Mouse (Mus musculus) cerebellum, adult 2 months (tissue): ENCODE measurements around the gene H2afj. TPM values are rescaled to one million over a fixed set of nuclear protein-coding genes. Genes with fewer than 3 reads are reported as not detected.

ENCODE experiments used
- DNase-seq, 2 experiments: peaks; one replicate each; pipeline ENCODE4 v3.0.0; 2021
- H3K27ac ChIP-seq: fragments of 200-500 bp; 2 replicates; pipeline ENCODE4 v1.5.1; 2012; ENCODE audit warnings: low read length, control low read depth, inconsistent platforms; ENCODE audit not compliant: insufficient read depth
- H3K27me3 ChIP-seq: fragments of 200-500 bp; 2 replicates; pipeline ENCODE4 v1.6.1; 2012; ENCODE audit warnings: inconsistent platforms, mild to moderate bottlenecking, low read length, moderate library complexity; ENCODE audit not compliant: control insufficient read depth, insufficient read depth
- H3K4me1 ChIP-seq: fragments of 200-500 bp; 2 replicates; pipeline ENCODE4 v1.6.1; 2011; ENCODE audit warnings: low read length; ENCODE audit not compliant: control insufficient read depth, insufficient read depth
- H3K4me3 ChIP-seq: fragments of 200-500 bp; replicated peaks from 2 replicates; pipeline ENCODE3; 2011; ENCODE audit warnings: mild to moderate bottlenecking, low read depth, low read length, control low read depth; ENCODE audit not compliant: insufficient read depth
- CTCF ChIP-seq: fragments of 200-500 bp; IDR thresholded peaks from 2 replicates; pipeline ENCODE4 v1.5.1; 2011; ENCODE audit warnings: low read depth, mild to moderate bottlenecking, control low read depth, low read length, moderate library complexity, borderline replicate concordance; ENCODE audit not compliant: insufficient read depth
- POLR2A ChIP-seq: fragments of 200-500 bp; IDR thresholded peaks from 2 replicates; pipeline ENCODE4 v1.6.1; 2011; ENCODE audit warnings: low read length, control low read depth, borderline replicate concordance; ENCODE audit not compliant: insufficient read depth
- WGBS: fragments of 180-500 bp; shearing (Covaris S2); methylation state at CpG from one replicate; pipeline ENCODE4 v1.1.7; 2018; 5-methylcytosine and 5-hydroxymethylcytosine counted together
- polyA plus RNA-seq: library from polyadenylated mRNA; depleted of rRNA; stranded (reverse); fragments of >200 nt; gene quantifications from 2 replicates; pipeline ENCODE4 v1.2.3, GENCODE M21; 2012

Gene H2afj
- polyA plus RNA-seq, 1 experiment = 88.9 TPM

GRCm38 (mm10) chr6:136837323-136837722 is 29.3 kb downstream of the H2afj start:
- 74% methylated on average over 3 of the region's 3 CpGs for WGBS
- no peaks in the 10 kb centered on the region for H3K27me3 ChIP-seq
- no peaks in the 10 kb centered on the region for H3K4me1 ChIP-seq
- DNase-seq = no peak
- no peak overlapping the region for H3K4me3 ChIP-seq
- no peak for TF ChIP-seq POLR2A
- TF ChIP-seq CTCF = no peak
- H3K27ac ChIP-seq = no peak overlapping the region

- Histone ChIP-seq H3K4me1 (no peaks in the 10 kb centered on the region), H3K27me3 (no peaks in the 10 kb centered on the region), H3K4me3 (no peak overlapping the region), H3K27ac (no peak overlapping the region; the same call in 1 of the 2 replicates)
- DNase-seq = no peak
- 54% methylated on average over 2 of the region's 2 CpGs for WGBS
- TF ChIP-seq POLR2A (no peak), CTCF (no peak)
Observed at GRCm38 (mm10) chr6:136844903-136845302, 36.9 kb downstream of the H2afj start.

GRCm38 (mm10) chr6:136845706-136846480 is 37.8 kb downstream of the H2afj start:
- Histone ChIP-seq H3K4me3 (no peak overlapping the region), H3K4me1 (no peaks in the 10 kb centered on the region), H3K27me3 (no peaks in the 10 kb centered on the region), H3K27ac (peak overlapping the region; percentile 53; the same call in 1 of the 2 replicates)
- TF ChIP-seq CTCF (no peak), POLR2A (no peak)
- DNase-seq = no peak
- 66% methylated on average over 5 of the region's 5 CpGs for WGBS

DNA sequence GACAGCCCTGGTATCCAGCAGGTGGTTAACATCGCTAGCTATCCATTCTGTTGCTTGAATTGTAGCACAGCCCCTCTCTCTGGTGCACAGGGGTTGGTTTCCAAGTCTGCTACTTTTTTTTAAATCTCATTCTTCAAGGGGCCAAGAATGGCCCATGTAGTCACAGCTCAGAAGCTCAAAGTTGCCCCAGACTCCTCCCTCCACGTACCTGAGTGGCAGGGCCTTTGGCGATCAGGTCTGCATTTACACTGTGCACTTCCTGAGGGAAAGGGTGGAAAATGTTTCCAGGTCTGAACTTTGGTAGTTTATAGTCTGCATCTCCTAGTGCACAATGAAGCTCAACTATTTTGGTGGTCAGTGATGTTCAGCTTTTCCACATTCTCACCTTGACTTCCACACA is 39.2 kb downstream of the H2afj start:
- 98% methylated on average over 3 of the region's 3 CpGs for WGBS
- H3K4me1 ChIP-seq = no peaks in the 10 kb centered on the region
- H3K27ac ChIP-seq = no peak overlapping the region
- TF ChIP-seq CTCF (no peak), POLR2A (no peak)
- DNase-seq = no peak
- H3K27me3 ChIP-seq = no peaks in the 10 kb centered on the region
- no peak overlapping the region for H3K4me3 ChIP-seq

GRCm38 (mm10) chr6:136847790-136848189 is 39.7 kb downstream of the H2afj start:
- TF ChIP-seq POLR2A = no peak
- peak; percentile 34 for TF ChIP-seq CTCF
- 27% methylated on average over 2 of the region's 2 CpGs for WGBS
- peak; percentile 20 to 26 for DNase-seq
- Histone ChIP-seq H3K4me1 (no peaks in the 10 kb centered on the region), H3K27me3 (no peaks in the 10 kb centered on the region), H3K4me3 (no peak overlapping the region), H3K27ac (no peak overlapping the region)

- WGBS = 86% methylated on average over 8 of the region's 8 CpGs
- Histone ChIP-seq H3K4me1 (no peaks in the 10 kb centered on the region), H3K4me3 (no peak overlapping the region), H3K27me3 (no peaks in the 10 kb centered on the region), H3K27ac (no peak overlapping the region)
- no peak for TF ChIP-seq POLR2A
- no peak for DNase-seq
Observed at GRCm38 (mm10) chr6:136848399-136848798, 40.4 kb downstream of the H2afj start.

GRCm38 (mm10) chr6:136848971-136849370 is 40.9 kb downstream of the H2afj start:
- no peaks in the 10 kb centered on the region for H3K4me1 ChIP-seq
- WGBS = 82% methylated on average over 5 of the region's 5 CpGs
- no peaks in the 10 kb centered on the region for H3K27me3 ChIP-seq
- H3K4me3 ChIP-seq = no peak overlapping the region
- TF ChIP-seq POLR2A = no peak
- no peak for TF ChIP-seq CTCF
- no peak for DNase-seq
- H3K27ac ChIP-seq = no peak overlapping the region

GRCm38 (mm10) chr6:136850267-136850666 is 42.2 kb downstream of the H2afj start:
- no peaks in the 10 kb centered on the region for H3K4me1 ChIP-seq
- no peak for DNase-seq
- H3K27me3 ChIP-seq = no peaks in the 10 kb centered on the region
- 72% methylated on average over 6 of the region's 6 CpGs for WGBS
- TF ChIP-seq POLR2A (no peak), CTCF (no peak)
- H3K27ac ChIP-seq = no peak overlapping the region
- H3K4me3 ChIP-seq = no peak overlapping the region
